Mouse (Mus musculus) hindbrain, embryonic 16.5 days (tissue): ENCODE results near the gene Rpp25l. TPM values are rescaled to one million over a fixed set of nuclear protein-coding genes. Genes with fewer than 3 reads are reported as not detected.
A peak's percentile ranks its signal among the peaks of the same experiment; 100 is the strongest.

ENCODE experiments used
- ATAC-seq: fragments of 200-750 bp; cut with Nextera tagmentation; 2 replicates; pipeline ENCODE4 v1.8.0; 2017; ENCODE audit warnings: moderate TSS enrichment, moderate library complexity
- H3K27ac ChIP-seq: fragments of 300-500 bp; sonication (generic); 2 replicates; pipeline ENCODE4 v1.5.1; 2014; ENCODE audit warnings: low read depth, mild to moderate bottlenecking, control low read depth, low read length, moderate library complexity
- H3K27me3 ChIP-seq: fragments of 300-500 bp; sonication (generic); replicated peaks from 2 replicates; pipeline ENCODE4 v1.6.1; 2014; ENCODE audit warnings: low read length; ENCODE audit not compliant: control insufficient read depth, insufficient read depth
- H3K36me3 ChIP-seq: fragments of 300-500 bp; sonication (generic); 2 replicates; pipeline ENCODE4 v1.6.1; 2014; ENCODE audit warnings: mild to moderate bottlenecking, low read length, moderate library complexity, mixed read lengths; ENCODE audit not compliant: control insufficient read depth, insufficient read depth
- H3K4me1 ChIP-seq: fragments of 300-500 bp; sonication (generic); 2 replicates; pipeline ENCODE4 v1.6.1; 2014; ENCODE audit warnings: low read depth, low read length; ENCODE audit not compliant: control insufficient read depth, insufficient read depth
- H3K4me2 ChIP-seq: fragments of 300-500 bp; sonication (generic); 2 replicates; pipeline ENCODE4 v1.6.1; 2014; ENCODE audit warnings: mild to moderate bottlenecking, low read length, control low read depth, moderate library complexity
- H3K4me3 ChIP-seq: fragments of 300-500 bp; sonication (generic); 2 replicates; pipeline ENCODE4 v1.5.1; 2014; ENCODE audit warnings: mild to moderate bottlenecking, low read length, control low read depth, moderate library complexity
- H3K9ac ChIP-seq: fragments of 300-500 bp; sonication (generic); 2 replicates; pipeline ENCODE4 v1.6.1; 2014; ENCODE audit warnings: low read depth, mild to moderate bottlenecking, control low read depth, low read length, moderate library complexity
- H3K9me3 ChIP-seq: fragments of 300-500 bp; sonication (generic); 2 replicates; pipeline ENCODE4 v1.6.1; 2014; ENCODE audit warnings: mild to moderate bottlenecking, low read length, moderate library complexity; ENCODE audit not compliant: control insufficient read depth
- WGBS: fragments of 180-500 bp; shearing (Covaris S2); extraction: QIAGEN DNeasy Blood & Tissue Kit; methylation state at CpG from one replicate; pipeline ENCODE4 v1.1.7; 2014; 5-methylcytosine and 5-hydroxymethylcytosine counted together
- polyA plus RNA-seq: library from polyadenylated mRNA; unstranded; fragments of >200 nt; fragmentation: Nextera tagmentation; extraction: Ambion mirVana; gene quantifications from 2 replicates; pipeline ENCODE4 v1.2.1, GENCODE M21; 2015

Gene Rpp25l
- polyA plus RNA-seq, 1 experiment from 2014 or later = 65.2 TPM

DNA sequence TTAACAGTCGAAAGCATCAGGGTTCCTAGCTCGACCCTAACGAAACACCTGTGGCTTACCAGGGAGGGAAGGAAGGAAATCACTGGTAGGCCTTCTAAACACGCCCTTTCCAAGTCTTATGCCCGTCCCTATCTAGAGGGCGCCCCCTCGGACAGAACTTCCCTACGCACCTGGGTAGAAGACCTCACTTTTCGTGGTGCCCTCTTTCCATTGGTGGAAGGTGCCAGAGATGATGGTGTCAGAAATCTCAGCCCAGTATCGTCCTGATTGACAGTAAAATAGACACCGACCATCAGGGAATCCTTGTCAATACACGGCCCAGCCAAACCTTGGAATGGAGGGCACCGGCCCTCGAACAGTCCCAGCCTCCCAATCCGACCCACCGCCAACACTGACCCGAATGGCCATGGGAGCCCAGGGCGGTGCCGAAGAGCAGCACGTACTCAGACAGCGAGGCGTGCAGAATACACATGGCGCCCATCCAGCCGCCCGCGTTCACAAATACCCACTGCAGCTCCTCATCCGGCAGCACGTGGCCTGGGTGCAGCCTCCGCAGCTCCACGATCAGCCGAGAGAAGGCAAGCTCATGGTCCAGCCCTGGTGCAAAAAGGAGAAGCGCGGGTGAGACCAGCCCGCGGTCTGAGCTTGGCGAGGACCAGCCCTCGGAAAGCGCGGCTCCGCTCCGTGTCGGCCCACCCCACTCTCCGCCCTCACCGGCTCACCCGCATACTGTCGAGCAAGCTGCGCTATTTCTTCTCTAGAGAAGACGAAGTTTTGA, 27.2 kb upstream of the Rpp25l start:
- Histone ChIP-seq H3K36me3 (peaks cover 8% of the 10 kb centered on the region; the same call in 1 of the 2 replicates), H3K4me1 (peaks cover 16% of the 10 kb centered on the region), H3K9ac (peak overlapping the region; percentile 68), H3K4me3 (peak overlapping the region; percentile 63), H3K27me3 (no peaks in the 10 kb centered on the region), H3K4me2 (peak overlapping the region; percentile 81), H3K27ac (peak overlapping the region; percentile 89), H3K9me3 (no peaks in the 10 kb centered on the region)
- WGBS = under 1% methylated on average over 48 of the region's 48 CpGs
- ATAC-seq = peak; percentile 84

DNA sequence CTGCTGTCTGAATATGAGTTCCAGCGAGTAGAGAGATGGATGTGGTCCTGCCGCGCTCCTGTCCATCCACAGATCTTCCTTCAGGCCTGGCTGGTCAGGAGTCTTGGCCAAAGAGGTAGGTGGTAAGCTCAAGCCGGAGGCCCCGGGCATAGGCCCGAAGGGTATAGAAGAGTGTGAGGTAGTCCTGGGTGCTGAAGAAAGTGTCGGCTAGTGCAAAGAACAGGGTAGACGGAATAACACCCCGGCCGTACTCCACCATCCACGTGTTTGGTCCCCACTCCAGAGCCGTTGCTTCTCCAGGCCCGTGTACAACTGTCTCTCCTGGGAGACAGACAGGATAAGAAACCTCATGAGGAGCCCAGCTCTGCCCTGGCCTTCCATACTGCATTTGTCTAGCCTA, 25.9 kb upstream of the Rpp25l start:
- no peak overlapping the region for H3K9ac ChIP-seq

DNA sequence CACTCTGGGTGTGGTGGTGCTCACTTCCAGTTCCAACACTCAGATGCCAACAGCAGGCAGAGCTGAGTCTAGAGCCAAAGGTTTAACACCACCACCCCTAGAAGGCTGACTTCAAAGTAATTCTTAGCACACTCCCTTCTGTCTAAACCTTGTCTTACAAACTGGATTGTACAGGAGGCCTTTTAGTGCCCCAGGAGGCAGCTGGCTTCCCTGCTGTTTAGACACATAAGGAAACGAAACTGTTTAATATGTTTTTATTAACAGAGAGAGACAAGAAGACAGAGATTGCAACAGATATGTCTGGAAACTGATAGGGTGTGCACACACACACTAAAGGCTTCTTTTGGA, 24.9 kb upstream of the Rpp25l start:
- WGBS = 69% methylated on average over 1 of the region's 1 CpGs
- H3K9ac ChIP-seq = no peak overlapping the region
- peaks cover 8% of the 10 kb centered on the region; the same call in 1 of the 2 replicates for H3K36me3 ChIP-seq
- no peak overlapping the region for H3K4me3 ChIP-seq
- H3K4me1 ChIP-seq = peaks cover 16% of the 10 kb centered on the region
- H3K27ac ChIP-seq = no peak overlapping the region
- no peak for ATAC-seq
- H3K4me2 ChIP-seq = no peak overlapping the region
- H3K9me3 ChIP-seq = no peaks in the 10 kb centered on the region
- H3K27me3 ChIP-seq = 0 out of 2 replicates have a peak, but pooled peaks cover under 1% of the 10 kb centered on the region

More for the DNA sequence above, 25.9 kb upstream of the Rpp25l start:
- WGBS = 94% methylated on average over 13 of the region's 13 CpGs
- Histone ChIP-seq H3K4me2 (no peak overlapping the region), H3K9me3 (no peaks in the 10 kb centered on the region), H3K27ac (no peak overlapping the region), H3K4me3 (no peak overlapping the region), H3K27me3 (no peaks in the 10 kb centered on the region), H3K4me1 (peaks cover 16% of the 10 kb centered on the region), H3K36me3 (peaks cover 8% of the 10 kb centered on the region; the same call in 1 of the 2 replicates)
- ATAC-seq = no peak

DNA sequence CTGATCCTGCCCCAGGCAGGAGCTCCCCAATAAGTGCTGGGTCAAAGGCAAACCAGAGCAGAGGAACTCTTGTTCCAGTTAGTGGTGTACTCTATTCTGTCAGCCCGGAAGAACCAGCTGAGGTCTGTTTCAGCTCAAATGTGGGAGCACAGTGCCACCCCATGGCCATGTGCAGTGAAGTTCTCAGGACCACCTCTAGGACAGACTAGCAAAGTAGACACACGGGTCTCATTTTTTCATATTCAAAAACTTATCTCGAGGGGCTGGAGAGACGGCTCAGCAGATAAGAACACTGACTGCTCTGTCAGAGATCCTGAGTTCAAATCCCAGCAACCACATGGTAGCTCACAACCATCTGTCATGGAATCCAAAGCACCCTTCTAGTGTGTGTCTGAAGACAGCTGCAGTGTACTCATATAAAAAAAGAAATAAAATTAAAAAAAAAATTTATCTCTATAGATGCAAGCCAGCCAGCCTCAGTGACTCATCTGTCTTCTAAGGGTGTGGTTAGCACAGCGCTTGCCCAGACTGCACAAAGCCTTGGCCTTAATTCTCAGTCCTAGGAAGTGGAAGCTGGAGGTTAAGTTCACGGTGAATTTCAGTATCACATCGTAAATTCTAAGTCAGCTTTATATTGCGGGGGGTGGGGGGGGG, 24.4 kb upstream of the Rpp25l start:
- ATAC-seq = no peak

DNA sequence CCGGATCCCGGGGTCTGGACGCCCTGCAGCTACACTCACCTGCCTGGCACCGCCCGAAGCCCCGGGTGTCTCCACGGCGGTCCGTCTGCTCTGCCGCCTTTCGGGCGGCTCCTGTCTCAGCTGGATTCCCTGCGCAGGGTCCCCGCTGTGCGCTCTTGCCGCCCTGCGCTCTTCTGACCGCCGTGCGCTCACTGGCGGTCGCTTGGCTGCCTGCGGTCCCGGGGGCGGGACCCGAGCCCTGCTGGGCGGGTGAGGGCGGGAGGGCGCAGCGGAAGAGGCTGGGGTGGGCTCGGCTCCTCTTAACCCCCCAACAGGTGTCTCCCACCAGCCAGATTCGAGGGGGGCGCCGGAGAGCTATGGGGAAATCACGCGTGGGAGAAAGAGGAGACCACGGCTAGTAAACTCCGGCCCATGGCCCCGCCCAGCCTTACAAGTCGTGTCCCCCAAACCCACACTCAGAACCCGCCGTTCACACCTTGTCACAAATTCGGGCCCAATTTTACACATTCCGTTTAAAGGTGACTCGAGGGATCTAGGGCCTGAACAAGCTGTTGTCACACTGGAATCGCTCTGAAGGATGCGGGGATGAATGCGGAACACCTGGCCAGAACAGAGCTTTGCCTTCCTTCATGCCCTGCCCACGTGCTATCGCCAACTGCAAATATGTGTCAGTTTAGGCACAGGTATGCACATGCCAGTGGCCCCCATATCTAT, 17.9 kb upstream of the Rpp25l start, which contains the start of gene Arid3c:
Gene Arid3c, minus strand, starts transcription at position 91 of the 714 bp plus-strand sequence.
- Histone ChIP-seq H3K9ac (peak within 1 kb of the TSS; percentile 41), H3K27me3 (peaks cover 36% of the 10 kb centered on the region), H3K4me1 (peaks cover 11% of the 10 kb centered on the region), H3K9me3 (no peaks in the 10 kb centered on the region), H3K4me3 (peak within 1 kb of the TSS; percentile 38), H3K36me3 (no peaks in the 10 kb centered on the region), H3K4me2 (peak within 1 kb of the TSS; percentile 73), H3K27ac (no peak within 1 kb of the TSS)
- ATAC-seq = peak; percentile 25; the same call in 1 of the 2 replicates
- 3% methylated on average over 44 of the region's 50 CpGs for WGBS

More for the DNA sequence above, 24.4 kb upstream of the Rpp25l start:
- Histone ChIP-seq H3K4me2 (no peak overlapping the region), H3K27me3 (peaks cover 5% of the 10 kb centered on the region), H3K9ac (no peak overlapping the region), H3K4me3 (no peak overlapping the region), H3K36me3 (peaks cover 8% of the 10 kb centered on the region; the same call in 1 of the 2 replicates), H3K27ac (no peak overlapping the region), H3K4me1 (peaks cover 16% of the 10 kb centered on the region), H3K9me3 (no peaks in the 10 kb centered on the region)
- 39% methylated on average over 8 of the region's 8 CpGs for WGBS

DNA sequence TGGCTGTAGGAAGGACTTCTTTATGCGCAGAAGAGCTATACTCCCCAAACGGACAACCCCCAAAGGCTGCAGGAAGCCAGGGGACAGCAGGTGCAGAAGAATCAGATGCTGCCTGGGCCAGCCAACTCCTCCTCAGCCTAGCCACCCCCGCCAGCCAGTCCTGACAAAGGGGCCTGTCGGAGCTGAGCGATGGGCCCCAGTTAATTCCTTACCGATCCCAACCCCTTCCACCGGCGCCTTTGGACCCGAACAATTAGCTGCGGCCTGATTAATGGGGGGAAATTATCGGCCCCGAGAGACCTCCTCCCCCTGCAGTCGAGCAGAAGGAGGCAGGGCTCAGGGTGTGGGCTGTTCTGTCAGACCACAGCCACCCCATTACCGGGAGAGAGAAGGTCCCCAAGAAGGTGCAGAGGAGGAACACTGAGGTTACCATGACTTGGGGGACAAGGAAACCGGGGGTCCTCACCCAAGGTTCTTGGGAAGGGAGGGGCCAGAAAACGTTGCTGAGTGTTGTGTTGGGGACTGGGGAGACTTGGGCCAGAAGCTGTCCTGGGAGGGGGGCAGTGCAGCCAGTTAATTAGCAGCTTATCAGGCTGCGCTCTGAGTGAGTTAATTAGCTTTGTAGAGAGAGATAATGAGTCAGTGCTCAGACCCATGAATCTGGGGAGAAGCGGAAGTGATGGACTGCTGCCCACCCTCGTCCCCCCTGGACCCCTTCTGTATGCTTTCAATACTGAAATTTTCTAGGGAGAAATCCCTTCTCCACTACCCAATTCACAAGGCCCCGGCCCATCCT, 13.7 kb upstream of the Rpp25l start:
- H3K27ac ChIP-seq = no peak overlapping the region
- H3K27me3 ChIP-seq = peaks cover 45% of the 10 kb centered on the region
- no peaks in the 10 kb centered on the region for H3K36me3 ChIP-seq
- H3K9me3 ChIP-seq = no peaks in the 10 kb centered on the region
- no peak overlapping the region for H3K4me3 ChIP-seq
- no peak overlapping the region for H3K4me2 ChIP-seq
- ATAC-seq = no peak
- no peak overlapping the region for H3K9ac ChIP-seq
- WGBS = 11% methylated on average over 20 of the region's 20 CpGs
- peaks cover 21% of the 10 kb centered on the region for H3K4me1 ChIP-seq

DNA sequence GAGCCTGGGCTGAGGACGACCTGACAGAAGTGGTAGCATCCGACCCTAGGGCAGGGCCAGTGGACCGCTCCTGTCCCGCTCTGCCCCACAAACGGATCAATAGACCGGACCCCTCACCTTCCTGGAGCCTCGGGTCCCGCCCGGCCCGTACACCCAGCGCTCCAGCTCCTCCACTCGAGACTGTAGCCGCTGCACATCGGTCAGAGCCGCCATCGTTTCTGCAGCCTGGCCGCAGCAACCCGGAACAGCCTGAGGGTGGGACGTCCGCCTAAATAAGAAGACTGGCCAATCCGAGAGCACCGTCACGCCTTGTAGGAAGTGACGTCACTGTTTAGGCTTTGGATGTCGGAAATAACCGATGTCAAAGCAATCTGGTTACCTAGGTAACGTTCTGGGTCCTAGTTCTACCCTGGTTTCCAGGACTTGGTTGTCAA, 9.6 kb upstream of the Rpp25l start, which contains the start of gene Dctn3:
Gene Dctn3, minus strand, starts transcription at position 253 of the 434 bp plus-strand sequence.
- peaks cover 17% of the 10 kb centered on the region for H3K4me1 ChIP-seq
- peak within 1 kb of the TSS; percentile 95 for H3K4me3 ChIP-seq
- peak within 1 kb of the TSS; percentile 94 for H3K4me2 ChIP-seq
- peak; percentile 97 for ATAC-seq
- H3K36me3 ChIP-seq = peaks cover 17% of the 10 kb centered on the region; the same call in 1 of the 2 replicates
- peak within 1 kb of the TSS; percentile 94 for H3K9ac ChIP-seq
- 0% methylated on average over 27 of the region's 27 CpGs for WGBS
- peaks cover 25% of the 10 kb centered on the region for H3K27me3 ChIP-seq
- H3K27ac ChIP-seq = peak within 1 kb of the TSS; percentile 63
- H3K9me3 ChIP-seq = no peaks in the 10 kb centered on the region

DNA sequence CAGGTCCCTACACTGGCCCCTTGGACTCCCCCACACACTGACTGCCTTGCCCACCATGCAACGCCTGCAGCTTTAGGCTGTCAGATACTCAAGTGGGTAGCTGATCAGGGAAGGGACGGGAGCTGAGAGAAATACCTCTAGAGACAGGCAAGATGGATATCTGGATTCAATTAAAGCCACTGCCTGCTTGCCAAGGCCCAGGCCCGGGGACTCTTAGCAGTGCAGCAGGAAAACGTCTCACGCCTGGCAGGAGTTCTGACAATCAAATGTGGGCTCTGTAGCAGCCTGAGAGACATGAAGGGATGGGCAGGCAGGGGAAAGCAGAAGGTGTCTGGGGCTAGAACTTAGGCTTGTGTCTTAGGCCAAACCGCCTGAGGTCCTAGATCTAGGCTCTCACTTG, 3.5 kb upstream of the Rpp25l start:
- H3K4me2 ChIP-seq = no peak overlapping the region
- no peak for ATAC-seq
- H3K9me3 ChIP-seq = no peaks in the 10 kb centered on the region
- no peak overlapping the region for H3K9ac ChIP-seq
- H3K36me3 ChIP-seq = peaks cover 23% of the 10 kb centered on the region
- WGBS = 67% methylated on average over 6 of the region's 6 CpGs
- H3K4me3 ChIP-seq = no peak overlapping the region
- H3K4me1 ChIP-seq = peaks cover 21% of the 10 kb centered on the region
- H3K27me3 ChIP-seq = no peaks in the 10 kb centered on the region
- no peak overlapping the region for H3K27ac ChIP-seq
